Mouse (Mus musculus): ENCODE measurements around the gene Dnajb3. TPM values are rescaled to one million over a fixed set of nuclear protein-coding genes. Genes with fewer than 3 reads are reported as not detected.

Dnajb3 gene
- polyA plus RNA-seq, 1 experiment, result 1.5 TPM

GRCm38 (mm10) chr1:88213766-88214461, 8.3 kb upstream of the Dnajb3 start:
- no peak for DNase-seq
- H3K27me3 ChIP-seq (ENCODE audit: control insufficient read depth, insufficient read depth, low read length), result no peaks in the 10 kb centered on the region
- no peak overlapping the region for H3K4me3 ChIP-seq (ENCODE audit: control insufficient read depth, insufficient read depth, low read length)
- H3K36me3 ChIP-seq (ENCODE audit: control insufficient read depth, insufficient read depth, low read length), result no peaks in the 10 kb centered on the region
- TF ChIP-seq CTCF (IDR thresholded peaks at IDR 0.05; ENCODE audit: borderline replicate concordance, control insufficient read depth, extremely low read depth, insufficient read depth, low read length, poor library complexity), result no peak
- TF ChIP-seq POLR2A (IDR thresholded peaks at IDR 0.05; ENCODE audit: control insufficient read depth, extremely low read depth, insufficient read depth, low read length, poor library complexity), result no peak
- H3K4me1 ChIP-seq (replicated peaks; ENCODE audit: control insufficient read depth, insufficient read depth, low read length), result no peaks in the 10 kb centered on the region
- WGBS, result 90% methylated on average over 2 of the region's 2 CpGs
- no peak overlapping the region for H3K27ac ChIP-seq (ENCODE audit: control insufficient read depth, insufficient read depth, low read length)

- no peaks in the 10 kb centered on the region for H3K27me3 ChIP-seq (ENCODE audit: control insufficient read depth, insufficient read depth, low read length)
- TF ChIP-seq CTCF (IDR thresholded peaks at IDR 0.05; ENCODE audit: borderline replicate concordance, control insufficient read depth, extremely low read depth, insufficient read depth, low read length, poor library complexity), result no peak
- no peak for TF ChIP-seq POLR2A (IDR thresholded peaks at IDR 0.05; ENCODE audit: control insufficient read depth, extremely low read depth, insufficient read depth, low read length, poor library complexity)
- H3K27ac ChIP-seq (ENCODE audit: control insufficient read depth, insufficient read depth, low read length), result no peak overlapping the region
- H3K36me3 ChIP-seq (ENCODE audit: control insufficient read depth, insufficient read depth, low read length), result no peaks in the 10 kb centered on the region
- H3K4me1 ChIP-seq (replicated peaks; ENCODE audit: control insufficient read depth, insufficient read depth, low read length), result no peaks in the 10 kb centered on the region
- 86% methylated on average over 1 of the region's 1 CpGs for WGBS
- H3K4me3 ChIP-seq (ENCODE audit: control insufficient read depth, insufficient read depth, low read length), result no peak overlapping the region
- no peak for DNase-seq
These were observed 7.5 kb upstream of the Dnajb3 start for GRCm38 (mm10) chr1:88213061-88213460.

- no peak for DNase-seq
- H3K36me3 ChIP-seq (ENCODE audit: control insufficient read depth, insufficient read depth, low read length), result no peaks in the 10 kb centered on the region
- WGBS, result 69% methylated on average over 8 of the region's 8 CpGs
- H3K27me3 ChIP-seq (ENCODE audit: control insufficient read depth, insufficient read depth, low read length), result no peaks in the 10 kb centered on the region
- no peak for TF ChIP-seq POLR2A (IDR thresholded peaks at IDR 0.05; ENCODE audit: control insufficient read depth, extremely low read depth, insufficient read depth, low read length, poor library complexity)
- H3K4me1 ChIP-seq (replicated peaks; ENCODE audit: control insufficient read depth, insufficient read depth, low read length), result no peaks in the 10 kb centered on the region
- no peak overlapping the region for H3K27ac ChIP-seq (ENCODE audit: control insufficient read depth, insufficient read depth, low read length)
- H3K4me3 ChIP-seq (ENCODE audit: control insufficient read depth, insufficient read depth, low read length), result no peak overlapping the region
These were observed 6.9 kb upstream of the Dnajb3 start for GRCm38 (mm10) chr1:88212341-88213045.

- 76% methylated on average over 8 of the region's 8 CpGs for WGBS
- DNase-seq, result no peak
These were observed 6.2 kb upstream of the Dnajb3 start, which contains the start of gene Ugt1a1 for GRCm38 (mm10) chr1:88211812-88212211. Ugt1a1 (plus strand) TSS chr1:88211959.

GRCm38 (mm10) chr1:88206843-88207479, 1.4 kb upstream of the Dnajb3 start:
- Histone ChIP-seq H3K36me3 (ENCODE audit: control insufficient read depth, insufficient read depth, low read length) (no peaks in the 10 kb centered on the region), H3K4me1 (replicated peaks; ENCODE audit: control insufficient read depth, insufficient read depth, low read length) (peaks cover 11% of the 10 kb centered on the region), H3K27me3 (ENCODE audit: control insufficient read depth, insufficient read depth, low read length) (no peaks in the 10 kb centered on the region), H3K4me3 (ENCODE audit: control insufficient read depth, insufficient read depth, low read length) (no peak overlapping the region), H3K27ac (ENCODE audit: control insufficient read depth, insufficient read depth, low read length) (no peak overlapping the region)
- 90% methylated on average over 2 of the region's 2 CpGs for WGBS
- DNase-seq, result no peak
- no peak for TF ChIP-seq POLR2A (IDR thresholded peaks at IDR 0.05; ENCODE audit: control insufficient read depth, extremely low read depth, insufficient read depth, low read length, poor library complexity)

More at GRCm38 (mm10) chr1:88211812-88212211, 6.2 kb upstream of the Dnajb3 start, which contains the start of gene Ugt1a1:
- no peak within 1 kb of the TSS for H3K4me3 ChIP-seq (ENCODE audit: control insufficient read depth, insufficient read depth, low read length)
- H3K36me3 ChIP-seq (ENCODE audit: control insufficient read depth, insufficient read depth, low read length), result no peaks in the 10 kb centered on the region
- no peaks in the 10 kb centered on the region for H3K27me3 ChIP-seq (ENCODE audit: control insufficient read depth, insufficient read depth, low read length)
- TF ChIP-seq POLR2A (IDR thresholded peaks at IDR 0.05; ENCODE audit: control insufficient read depth, extremely low read depth, insufficient read depth, low read length, poor library complexity) (no peak), CTCF (IDR thresholded peaks at IDR 0.05; ENCODE audit: borderline replicate concordance, control insufficient read depth, extremely low read depth, insufficient read depth, low read length, poor library complexity) (no peak)
- no peak within 1 kb of the TSS for H3K27ac ChIP-seq (ENCODE audit: control insufficient read depth, insufficient read depth, low read length)
- H3K4me1 ChIP-seq (replicated peaks; ENCODE audit: control insufficient read depth, insufficient read depth, low read length), result no peaks in the 10 kb centered on the region

- Histone ChIP-seq H3K36me3 (ENCODE audit: control insufficient read depth, insufficient read depth, low read length) (no peaks in the 10 kb centered on the region), H3K4me3 (ENCODE audit: control insufficient read depth, insufficient read depth, low read length) (no peak within 1 kb of the TSS), H3K27me3 (ENCODE audit: control insufficient read depth, insufficient read depth, low read length) (no peaks in the 10 kb centered on the region), H3K27ac (ENCODE audit: control insufficient read depth, insufficient read depth, low read length) (no peak within 1 kb of the TSS), H3K4me1 (replicated peaks; ENCODE audit: control insufficient read depth, insufficient read depth, low read length) (peaks cover 6% of the 10 kb centered on the region)
- TF ChIP-seq POLR2A (IDR thresholded peaks at IDR 0.05; ENCODE audit: control insufficient read depth, extremely low read depth, insufficient read depth, low read length, poor library complexity), result no peak
- TF ChIP-seq CTCF (IDR thresholded peaks at IDR 0.05; ENCODE audit: borderline replicate concordance, control insufficient read depth, extremely low read depth, insufficient read depth, low read length, poor library complexity), result no peak
- 93% methylated on average over 7 of the region's 7 CpGs for WGBS
- DNase-seq, result no peak
These were observed 5.1 kb downstream of the Dnajb3 start, which contains the start of gene Ugt1a2 for GRCm38 (mm10) chr1:88200456-88200855. Ugt1a2 (plus strand) TSS chr1:88200601.

Measured in thymus, adult 2 months (tissue).